Mouse (Mus musculus): ENCODE results near the gene Cdk2ap1.

- TF ChIP-seq CEBPB (IDR thresholded peaks at IDR 0.05; ENCODE audit: low read depth) (no peak), CTCF (IDR thresholded peaks at IDR 0.05; ENCODE audit: control insufficient read depth, insufficient read depth, insufficient read length) (no peak), MAX (IDR thresholded peaks at IDR 0.05) (no peak), MYOD1 (IDR thresholded peaks at IDR 0.05; ENCODE audit: control insufficient read depth, insufficient read length, low read depth) (no peak), USF1 (IDR thresholded peaks at IDR 0.05; ENCODE audit: low read depth) (no peak), FOSL1 (IDR thresholded peaks at IDR 0.05; ENCODE audit: insufficient read depth, low read length, poor library complexity, severe bottlenecking) (no peak)
Measured at GRCm38 (mm10) chr5:124310091-124310490, 52.8 kb downstream of the Cdk2ap1 start.
